Mouse (Mus musculus): ENCODE measurements at regions not wholly inside any gene's neighbourhood (a gene's known extent, or its start where the extent isn't known, plus 50 kb on each side); places are given as distances from the start of the nearest gene placed in this dataset.

DNA sequence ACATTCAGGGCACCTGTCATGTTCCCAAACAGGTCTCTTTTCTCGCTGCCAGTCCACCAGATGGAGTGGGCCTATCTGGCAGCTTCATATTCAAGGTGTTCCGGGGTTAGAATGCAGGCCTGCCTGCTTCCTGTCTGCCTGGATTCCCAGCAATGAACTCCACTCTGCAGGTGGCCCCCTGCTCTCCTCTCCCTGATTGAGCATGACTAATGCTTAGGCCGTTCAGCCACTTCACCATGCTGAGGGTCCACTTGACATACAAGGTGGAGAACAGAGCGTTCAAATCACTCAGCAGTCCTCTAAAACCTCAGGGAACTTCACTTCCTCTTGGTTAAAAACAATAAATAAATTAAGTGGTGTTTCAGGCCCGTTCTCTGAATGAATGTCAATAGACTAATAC lies 112.1 kb upstream of the Ralgapa2 start:
- DNase-seq (ENCODE audit: low spot score in 2 of 2), result no peak

DNA sequence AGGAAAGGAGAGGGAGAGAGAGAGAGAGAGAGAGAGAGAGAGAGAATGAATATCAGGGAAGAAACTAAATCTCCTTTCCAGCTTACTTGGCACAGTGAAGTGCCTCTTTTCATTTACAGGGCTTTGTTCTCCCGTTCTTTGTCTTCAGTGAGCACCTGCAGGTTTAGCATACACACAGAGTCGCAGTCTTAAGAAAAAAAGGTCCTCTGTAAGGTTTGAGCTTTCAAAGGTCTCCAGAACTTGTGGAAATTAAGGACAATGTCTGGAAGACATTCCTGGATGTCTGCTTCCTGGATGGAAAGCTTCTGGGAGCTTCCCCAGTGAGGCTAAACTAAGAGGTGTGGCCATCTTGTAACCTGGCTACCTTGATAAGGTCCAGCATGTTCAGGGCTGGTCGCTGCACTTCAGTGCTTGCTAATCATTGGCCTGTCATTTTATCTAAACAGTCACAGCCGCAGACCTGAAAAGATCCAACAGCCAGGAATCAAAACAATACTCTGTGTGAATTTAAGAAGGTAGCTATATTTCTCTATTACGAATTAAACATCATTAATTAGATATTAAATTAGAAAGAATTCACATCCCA lies 113.1 kb upstream of the Ralgapa2 start:
- no peak for DNase-seq (ENCODE audit: low spot score in 2 of 2)

GRCm38 (mm10) chr2:146626531-146626930 lies 114.4 kb upstream of the Ralgapa2 start:
- no peak for DNase-seq (ENCODE audit: low spot score in 2 of 2)

DNA sequence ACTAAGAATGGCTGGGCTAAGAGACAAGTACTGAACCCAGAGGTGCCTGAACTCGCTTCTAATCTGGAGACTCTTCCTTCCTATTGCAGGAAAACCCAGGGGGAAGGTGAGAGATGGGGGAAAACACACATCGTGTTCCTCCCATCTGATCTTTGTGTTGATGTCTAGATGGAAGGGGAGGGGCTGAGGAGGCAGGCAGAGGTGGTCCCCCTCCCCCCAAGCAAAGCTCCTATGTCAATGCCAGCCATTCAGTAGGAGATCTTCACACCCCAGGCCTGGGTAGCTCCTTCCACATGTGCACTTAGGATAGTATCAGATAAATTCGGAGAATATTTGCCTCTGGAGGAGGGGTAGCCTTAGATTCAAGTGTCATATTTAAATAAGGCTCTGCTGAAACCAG lies 118.0 kb upstream of the Ralgapa2 start:
- no peak for DNase-seq (ENCODE audit: low spot score in 2 of 2)

DNA sequence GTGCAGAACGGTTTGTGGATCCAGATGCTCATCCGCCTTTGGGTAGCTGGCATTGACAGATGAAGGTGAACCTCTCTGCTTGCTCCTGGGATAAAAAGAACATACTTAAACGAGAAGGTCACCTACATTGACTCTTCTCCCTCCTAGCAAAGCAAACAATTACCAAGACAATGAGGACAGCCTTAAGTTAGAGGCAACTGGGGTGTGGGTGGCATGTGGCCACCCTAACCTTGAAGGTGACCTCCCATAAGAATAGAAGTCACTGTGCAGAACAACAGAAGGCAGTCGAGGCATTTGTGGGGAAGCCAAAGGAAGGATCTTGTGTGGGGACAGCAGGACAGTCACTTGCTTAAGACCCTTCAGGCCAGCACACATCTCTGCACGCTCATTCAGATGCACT lies 119.0 kb upstream of the Ralgapa2 start:
- no peak for DNase-seq (ENCODE audit: low spot score in 2 of 2)

- DNase-seq (ENCODE audit: low spot score in 2 of 2), result peak; percentile 72 to 81
Observed at GRCm38 (mm10) chr2:146633329-146634070, 121.4 kb upstream of the Ralgapa2 start.

DNA sequence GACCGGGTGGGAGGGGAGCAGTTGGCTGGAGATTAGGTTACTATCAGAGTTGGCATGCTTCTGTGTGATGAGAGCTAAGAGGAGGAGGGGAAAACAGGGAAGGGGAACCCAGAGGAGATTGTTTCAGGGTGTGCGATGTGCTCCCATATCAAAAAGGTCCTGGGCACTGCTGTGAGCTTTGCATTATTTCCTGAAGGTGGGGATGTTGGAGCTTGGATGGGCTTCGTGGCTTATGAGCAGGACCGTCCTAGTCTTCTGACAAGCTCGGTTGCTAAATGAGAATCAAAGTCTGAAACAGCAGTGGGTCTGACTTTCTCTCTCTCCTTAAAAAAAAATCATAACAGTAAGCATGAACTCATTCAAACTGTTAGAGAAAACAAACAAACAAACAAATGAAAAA lies 125.4 kb upstream of the Ralgapa2 start:
- DNase-seq (ENCODE audit: low spot score in 2 of 2), result no peak

GRCm38 (mm10) chr2:146646237-146646972 lies 134.3 kb upstream of the Ralgapa2 start:
- no peak for DNase-seq (ENCODE audit: low spot score in 2 of 2)

DNA sequence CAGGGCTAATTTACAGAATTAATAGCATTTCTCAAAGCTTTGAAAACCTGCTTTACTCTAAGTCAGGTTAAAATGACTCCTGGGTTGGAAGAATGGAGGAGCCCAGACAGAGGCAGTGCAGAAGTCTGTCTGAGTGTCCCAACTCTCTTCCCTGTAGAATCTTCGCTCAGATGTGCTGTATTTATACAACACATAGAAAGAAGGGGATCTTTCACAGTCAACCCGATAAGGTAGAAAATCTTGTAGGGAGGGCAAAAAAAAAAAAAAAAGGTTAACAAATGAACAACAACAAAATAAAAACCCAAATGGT lies 134.8 kb upstream of the Ralgapa2 start:
- DNase-seq (ENCODE audit: low spot score in 2 of 2), result no peak

DNA sequence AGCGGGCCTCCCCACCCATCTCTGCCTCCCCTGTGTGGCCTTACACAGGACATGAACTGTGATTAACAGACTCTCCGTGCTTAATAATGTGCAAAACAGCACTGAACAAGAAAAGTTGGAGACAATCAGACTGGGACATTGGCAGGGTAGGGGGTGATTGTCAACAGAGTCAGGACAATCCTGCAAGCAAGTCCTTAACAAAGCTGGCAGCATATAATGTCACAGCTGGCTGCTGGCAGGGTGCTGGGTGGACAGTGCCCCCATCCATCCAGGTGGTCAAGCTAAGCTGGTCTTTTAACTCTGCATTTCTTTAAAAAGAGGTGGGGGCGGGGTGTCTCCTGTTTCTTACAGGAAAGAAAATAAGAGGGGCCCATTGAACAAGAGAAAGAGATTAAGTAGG lies 149.2 kb upstream of the Ralgapa2 start:
- no peak for DNase-seq (ENCODE audit: low spot score in 2 of 2)

- no peak for DNase-seq (ENCODE audit: low spot score in 2 of 2)
Observed at GRCm38 (mm10) chr2:146672761-146673160, 160.6 kb upstream of the Ralgapa2 start.

DNA sequence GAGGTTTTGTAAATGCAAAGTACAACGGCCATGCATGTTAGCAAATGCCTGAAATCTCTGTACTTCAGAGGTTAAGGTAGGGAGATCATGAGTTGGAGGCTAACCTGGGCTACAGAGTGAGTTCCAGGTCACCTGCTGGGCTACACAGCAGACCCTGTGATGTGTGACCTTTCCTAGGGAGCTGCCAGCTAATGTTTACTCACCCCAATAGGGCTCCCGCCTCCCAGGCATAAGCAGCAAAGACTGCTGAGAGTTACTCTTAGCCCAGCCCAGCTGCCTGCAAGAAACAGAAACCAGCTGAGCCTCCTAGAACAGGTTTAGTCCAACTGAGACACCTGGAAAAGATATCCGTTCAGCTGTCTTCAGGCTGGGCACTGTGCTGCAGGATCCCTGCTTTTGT lies 169.8 kb upstream of the Ralgapa2 start:
- no peak for DNase-seq (ENCODE audit: low spot score in 2 of 2)

DNA sequence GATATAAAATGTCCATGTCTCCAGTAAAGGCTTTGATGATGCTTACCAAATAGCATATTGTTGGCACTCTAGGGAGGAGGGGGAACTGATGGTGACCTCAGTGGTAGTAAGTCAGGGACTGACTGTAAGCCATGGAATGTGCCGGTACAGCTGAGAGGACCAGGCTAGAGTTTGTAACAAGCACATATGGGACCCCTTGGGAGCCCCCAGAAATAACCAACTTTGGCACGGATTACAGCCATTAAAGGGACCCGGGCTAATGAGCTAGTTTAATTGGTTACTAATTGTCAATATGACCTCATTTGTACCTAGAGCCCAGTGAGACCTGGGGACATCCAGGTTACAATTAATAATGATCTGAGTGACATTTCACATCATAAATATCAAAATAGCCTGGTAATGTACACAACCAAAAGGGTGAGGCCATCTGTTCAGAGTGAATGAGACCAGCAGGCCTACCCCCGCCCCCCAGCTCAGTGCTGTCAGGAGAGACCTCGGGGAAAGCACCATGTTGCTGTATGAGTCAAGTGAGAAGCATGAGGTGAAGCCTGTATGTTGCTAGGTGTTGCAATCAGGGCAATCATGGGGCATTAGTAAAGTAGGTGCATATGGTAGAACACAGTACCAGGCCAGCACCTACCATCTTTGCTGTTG lies 169.7 kb upstream of the Kiz start:
- no peak for DNase-seq (ENCODE audit: low spot score in 2 of 2)

GRCm38 (mm10) chr2:146688544-146688943 lies 167.1 kb upstream of the Kiz start:
- no peak for DNase-seq (ENCODE audit: low spot score in 2 of 2)

GRCm38 (mm10) chr2:146693484-146693883 lies 162.2 kb upstream of the Kiz start:
- no peak for DNase-seq (ENCODE audit: low spot score in 2 of 2)

DNA sequence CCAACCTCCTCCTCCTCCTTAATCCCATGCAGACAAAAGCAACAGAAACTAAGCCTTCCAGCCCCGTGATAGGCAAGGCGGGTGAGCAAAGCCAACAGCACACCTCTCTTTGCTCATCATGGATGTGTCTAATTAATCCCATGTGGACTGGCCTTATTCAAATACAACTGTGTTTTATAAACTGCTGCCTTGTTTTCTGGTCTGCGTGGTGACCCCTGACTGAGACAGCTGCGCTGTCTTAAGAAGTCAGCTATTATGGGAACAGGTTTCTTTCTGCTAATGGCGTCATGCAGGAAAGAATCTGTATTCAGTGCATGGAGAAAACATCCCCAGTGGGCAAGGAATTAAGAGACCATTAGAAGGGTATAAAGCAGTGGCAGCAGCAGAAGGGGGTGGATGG lies 161.6 kb upstream of the Kiz start:
- DNase-seq (ENCODE audit: low spot score in 2 of 2), result no peak

DNA sequence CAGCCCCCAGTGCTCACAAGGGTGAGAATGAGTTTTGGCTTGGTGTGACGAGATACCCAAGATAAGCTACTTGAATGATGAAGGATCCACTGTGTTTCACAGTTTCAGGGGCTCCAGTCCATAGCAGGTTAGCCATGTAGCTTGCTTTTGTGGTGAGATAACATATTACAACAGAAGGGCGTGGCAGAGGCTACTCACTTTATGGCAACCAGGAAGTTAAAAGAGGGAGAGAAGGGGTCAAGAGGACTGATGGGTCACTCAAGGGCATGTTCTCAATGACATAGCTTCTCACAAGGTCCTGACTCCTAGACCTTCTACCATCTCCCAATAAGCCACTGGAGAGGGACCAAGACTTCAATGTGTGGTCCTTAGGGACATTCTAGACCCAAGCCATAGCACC lies 159.4 kb upstream of the Kiz start:
- no peak for DNase-seq (ENCODE audit: low spot score in 2 of 2)

- DNase-seq (ENCODE audit: low spot score in 2 of 2), result no peak
Observed at GRCm38 (mm10) chr2:146696727-146697126, 158.9 kb upstream of the Kiz start.

DNA sequence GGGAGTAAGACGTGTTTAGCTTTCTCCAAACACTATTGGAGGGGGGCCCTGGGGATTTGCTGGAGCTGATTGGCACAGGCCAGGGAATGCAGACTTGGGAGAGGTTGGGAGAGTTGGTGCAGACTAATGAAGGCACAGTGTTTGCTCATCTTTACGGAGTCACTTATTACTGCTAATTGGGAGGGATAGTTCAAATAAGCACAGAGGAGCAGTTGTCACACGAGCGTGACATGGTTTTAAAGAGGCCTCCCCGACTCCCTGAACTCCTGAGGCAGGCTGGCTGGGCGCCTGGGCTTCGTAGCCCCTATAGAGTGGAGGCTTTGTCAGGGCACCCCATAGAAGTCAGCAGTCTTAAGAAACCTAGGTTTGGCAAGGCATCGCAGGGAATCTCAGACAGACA lies 145.0 kb upstream of the Kiz start:
- no peak for DNase-seq (ENCODE audit: low spot score in 2 of 2)

GRCm38 (mm10) chr2:146721184-146721715 lies 134.4 kb upstream of the Kiz start:
- no peak for DNase-seq (ENCODE audit: low spot score in 2 of 2)

- DNase-seq (ENCODE audit: low spot score in 2 of 2), result no peak
Observed at GRCm38 (mm10) chr2:146722351-146723025, 133.2 kb upstream of the Kiz start.

Data from left cerebral cortex, adult 18-20 months (tissue).